Mouse (Mus musculus) MEL (cell line): ENCODE data around the gene Sds. TPM values are rescaled to one million over a fixed set of nuclear protein-coding genes. Genes with fewer than 3 reads are reported as not detected.
A peak's percentile ranks its signal among the peaks of the same experiment; 100 is the strongest.

ENCODE experiments used
- DNase-seq: peaks from one replicate; pipeline ENCODE4 v3.0.0; 2011; ENCODE audit warnings: low read depth, low spot score
- H3K27ac ChIP-seq: 2 replicates; pipeline ENCODE4 v1.5.1; 2012; ENCODE audit warnings: low read depth, mild to moderate bottlenecking, control low read depth, low read length, moderate library complexity; ENCODE audit not compliant: control insufficient read depth
- H3K27me3 ChIP-seq, 2 experiments: fragments of 150-350 bp in 1 of 2; sonication (generic) in 1 of 2; 2 replicates each; pipeline ENCODE4 v1.6.1; 2012; ENCODE audit warnings: low read length in 2 of 2, mild to moderate bottlenecking in 2 of 2, improper control_type of control experiment in 1 of 2, moderate library complexity in 1 of 2; ENCODE audit not compliant: insufficient read depth in 2 of 2, control insufficient read depth in 1 of 2
- H3K36me3 ChIP-seq, 2 experiments: 2 replicates each; pipeline ENCODE4 v1.6.1; 2012 to 2014; ENCODE audit warnings: low read length in 2 of 2, improper control_type of control experiment in 1 of 2, inconsistent platforms in 1 of 2, mild to moderate bottlenecking in 1 of 2; ENCODE audit not compliant: insufficient read depth in 2 of 2, control insufficient read depth in 1 of 2
- H3K4me1 ChIP-seq, 2 experiments: fragments of 150-350 bp in 1 of 2; sonication (generic) in 1 of 2; 2 replicates each; pipeline ENCODE4 v1.6.1; 2012; ENCODE audit warnings: low read length in 2 of 2, improper control_type of control experiment in 1 of 2, mild to moderate bottlenecking in 1 of 2; ENCODE audit not compliant: insufficient read depth in 2 of 2, control insufficient read depth in 1 of 2
- H3K4me3 ChIP-seq, 2 experiments: fragments of 150-350 bp in 1 of 2; sonication (generic) in 1 of 2; 2 replicates each; pipeline ENCODE4 v1.5.1; 2012; ENCODE audit warnings: low read depth in 2 of 2, low read length in 2 of 2, mild to moderate bottlenecking in 2 of 2, moderate library complexity in 2 of 2, control low read depth in 1 of 2, improper control_type of control experiment in 1 of 2; ENCODE audit not compliant: control insufficient read depth in 1 of 2, insufficient read depth in 1 of 2
- H3K79me2 ChIP-seq: 2 replicates; pipeline ENCODE4 v1.6.1; 2012; ENCODE audit warnings: mild to moderate bottlenecking, low read length, moderate library complexity; ENCODE audit not compliant: control insufficient read depth, poor library complexity, insufficient read depth
- H3K9ac ChIP-seq: 2 replicates; pipeline ENCODE4 v1.6.1; 2012; ENCODE audit warnings: low read depth, mild to moderate bottlenecking, control low read depth, low read length, moderate library complexity; ENCODE audit not compliant: control insufficient read depth, poor library complexity, severe bottlenecking
- H3K9me3 ChIP-seq: fragments of 150-350 bp; sonication (generic); replicated peaks from 2 replicates; pipeline ENCODE4 v1.6.1; 2012; ENCODE audit warnings: mild to moderate bottlenecking, low read length, improper control_type of control experiment, moderate library complexity; ENCODE audit not compliant: insufficient read depth
- BHLHE40 ChIP-seq: IDR thresholded peaks from 2 replicates; pipeline ENCODE4 v1.6.1; 2012; ENCODE audit warnings: low read depth, mild to moderate bottlenecking, inconsistent platforms, low read length, improper control_type of control experiment, borderline replicate concordance
- CHD1 ChIP-seq: IDR thresholded peaks from 2 replicates; pipeline ENCODE4 v1.6.1; 2012; ENCODE audit warnings: low read depth, mild to moderate bottlenecking, inconsistent platforms, low read length, improper control_type of control experiment
- CTCF ChIP-seq, 3 experiments: IDR thresholded peaks in 2 of 3; conservative IDR thresholded peaks in 1 of 3; 2 replicates each; pipeline ENCODE4 v1.5.1; 2011 to 2012; ENCODE audit warnings: low read length in 3 of 3, low read depth in 2 of 3, mild to moderate bottlenecking in 2 of 3, improper control_type of control experiment in 1 of 3, inconsistent platforms in 1 of 3, mixed read lengths in 1 of 3, moderate library complexity in 1 of 3; ENCODE audit not compliant: control insufficient read depth in 1 of 3, insufficient read depth in 1 of 3, poor library complexity in 1 of 3, severe bottlenecking in 1 of 3
- E2F4 ChIP-seq: IDR thresholded peaks from 2 replicates; pipeline ENCODE4 v1.6.1; 2011; ENCODE audit warnings: low read depth, low read length, improper control_type of control experiment, borderline replicate concordance
- ELF1 ChIP-seq: IDR thresholded peaks from 2 replicates; pipeline ENCODE4 v1.6.1; 2014; ENCODE audit warnings: low read depth, mild to moderate bottlenecking, inconsistent platforms, low read length, improper control_type of control experiment, moderate library complexity
- EP300 ChIP-seq, 2 experiments: IDR thresholded peaks; 2 replicates each; pipeline ENCODE4 v1.6.1; 2011; ENCODE audit warnings: improper control_type of control experiment in 2 of 2, low read length in 2 of 2, low read depth in 1 of 2, mild to moderate bottlenecking in 1 of 2
- ETS1 ChIP-seq: IDR thresholded peaks from 2 replicates; pipeline ENCODE4 v1.6.1; 2012; ENCODE audit warnings: low read depth, mild to moderate bottlenecking, inconsistent platforms, low read length, improper control_type of control experiment, moderate library complexity
- GABPA ChIP-seq: IDR thresholded peaks from 2 replicates; pipeline ENCODE4 v1.6.1; 2012; ENCODE audit warnings: low read depth, mild to moderate bottlenecking, inconsistent platforms, low read length, improper control_type of control experiment, moderate library complexity
- GATA1 ChIP-seq: IDR thresholded peaks from 2 replicates; pipeline ENCODE4 v1.6.1; 2011; ENCODE audit warnings: low read depth, low read length, improper control_type of control experiment
- HCFC1 ChIP-seq: IDR thresholded peaks from 2 replicates; pipeline ENCODE4 v1.6.1; 2012; ENCODE audit warnings: low read depth, mild to moderate bottlenecking, inconsistent platforms, low read length, improper control_type of control experiment, moderate library complexity
- JUND ChIP-seq: IDR thresholded peaks from 2 replicates; pipeline ENCODE4 v1.6.1; 2011; ENCODE audit warnings: low read depth, mild to moderate bottlenecking, improper control_type of control experiment, low read length
- KAT2A ChIP-seq: conservative IDR thresholded peaks from 2 replicates; pipeline ENCODE4 v1.6.1; 2012; ENCODE audit warnings: low read depth, low read length, improper control_type of control experiment, inconsistent platforms
- MAFK ChIP-seq: IDR thresholded peaks from 2 replicates; pipeline ENCODE4 v1.6.1; 2011; ENCODE audit warnings: low read depth, mild to moderate bottlenecking, low read length, improper control_type of control experiment, borderline replicate concordance
- MAX ChIP-seq: IDR thresholded peaks from 2 replicates; pipeline ENCODE4 v1.6.1; 2011; ENCODE audit warnings: low read length, improper control_type of control experiment
- MAZ ChIP-seq: IDR thresholded peaks from 2 replicates; pipeline ENCODE4 v1.6.1; 2012; ENCODE audit warnings: low read depth, mild to moderate bottlenecking, inconsistent platforms, low read length, improper control_type of control experiment
- MEF2A ChIP-seq: IDR thresholded peaks from 2 replicates; pipeline ENCODE4 v1.6.1; 2014; ENCODE audit warnings: low read depth, mild to moderate bottlenecking, inconsistent platforms, low read length, improper control_type of control experiment; ENCODE audit not compliant: poor library complexity, insufficient replicate concordance, severe bottlenecking; ENCODE audit errors: extremely low read depth
- MXI1 ChIP-seq: IDR thresholded peaks from 2 replicates; pipeline ENCODE4 v1.6.1; 2011; ENCODE audit warnings: mild to moderate bottlenecking, low read depth, low read length, improper control_type of control experiment
- MYB ChIP-seq: IDR thresholded peaks from 2 replicates; pipeline ENCODE4 v1.6.1; 2011; ENCODE audit warnings: mild to moderate bottlenecking, low read depth, low read length, improper control_type of control experiment
- MYC ChIP-seq: IDR thresholded peaks from 2 replicates; pipeline ENCODE4 v1.6.1; 2011; ENCODE audit warnings: low read depth, mild to moderate bottlenecking, low read length, improper control_type of control experiment, moderate library complexity
- NELFE ChIP-seq: IDR thresholded peaks from 2 replicates; pipeline ENCODE4 v1.6.1; 2011; ENCODE audit warnings: low read depth, low read length, improper control_type of control experiment
- NRF1 ChIP-seq: IDR thresholded peaks from 2 replicates; pipeline ENCODE4 v1.6.1; 2014; ENCODE audit warnings: low read depth, mild to moderate bottlenecking, inconsistent platforms, low read length, improper control_type of control experiment, moderate library complexity; ENCODE audit not compliant: poor library complexity, insufficient read depth, severe bottlenecking
- POLR2A ChIP-seq, 2 experiments: IDR thresholded peaks; 2 replicates each; pipeline ENCODE4 v1.6.1; 2011 to 2012; ENCODE audit warnings: low read length in 2 of 2, mild to moderate bottlenecking in 2 of 2, control low read depth in 1 of 2, improper control_type of control experiment in 1 of 2, low read depth in 1 of 2, moderate library complexity in 1 of 2; ENCODE audit not compliant: control insufficient read depth in 1 of 2, insufficient read depth in 1 of 2, poor library complexity in 1 of 2
- POLR2AphosphoS5 ChIP-seq: IDR thresholded peaks from 2 replicates; pipeline ENCODE4 v1.6.1; 2012; ENCODE audit warnings: low read depth, borderline replicate concordance, mild to moderate bottlenecking, inconsistent platforms, low read length, moderate library complexity, mixed read lengths
- RAD21 ChIP-seq: IDR thresholded peaks from 2 replicates; pipeline ENCODE4 v1.6.1; 2011; ENCODE audit warnings: mild to moderate bottlenecking, low read depth, low read length, improper control_type of control experiment
- RCOR1 ChIP-seq: IDR thresholded peaks from 2 replicates; pipeline ENCODE4 v1.6.1; 2012; ENCODE audit warnings: low read depth, mild to moderate bottlenecking, inconsistent platforms, low read length, improper control_type of control experiment
- SIN3A ChIP-seq: IDR thresholded peaks from 2 replicates; pipeline ENCODE4 v1.6.1; 2012; ENCODE audit warnings: low read length, improper control_type of control experiment, inconsistent platforms
- SMC3 ChIP-seq: IDR thresholded peaks from 2 replicates; pipeline ENCODE4 v1.6.1; 2011; ENCODE audit warnings: low read depth, low read length, improper control_type of control experiment
- TAL1 ChIP-seq: IDR thresholded peaks from 2 replicates; pipeline ENCODE4 v1.6.1; 2012; ENCODE audit warnings: mild to moderate bottlenecking, inconsistent platforms, low read length, moderate library complexity, mixed read lengths
- UBTF ChIP-seq: IDR thresholded peaks from 2 replicates; pipeline ENCODE4 v1.6.1; 2012; ENCODE audit warnings: low read depth, mild to moderate bottlenecking, inconsistent platforms, low read length, improper control_type of control experiment, moderate library complexity, borderline replicate concordance; ENCODE audit not compliant: insufficient read depth
- USF1 ChIP-seq: IDR thresholded peaks from 2 replicates; pipeline ENCODE4 v1.6.1; 2014; ENCODE audit warnings: low read depth, mild to moderate bottlenecking, inconsistent platforms, low read length, improper control_type of control experiment, moderate library complexity
- USF2 ChIP-seq, 2 experiments: IDR thresholded peaks; 2 replicates each; pipeline ENCODE4 v1.6.1; 2011 to 2012; ENCODE audit warnings: improper control_type of control experiment in 2 of 2, low read length in 2 of 2, borderline replicate concordance in 1 of 2, inconsistent platforms in 1 of 2, low read depth in 1 of 2, mild to moderate bottlenecking in 1 of 2; ENCODE audit not compliant: insufficient read depth in 1 of 2
- ZC3H11A ChIP-seq: IDR thresholded peaks from 2 replicates; pipeline ENCODE4 v1.6.1; 2012; ENCODE audit warnings: low read depth, mild to moderate bottlenecking, inconsistent platforms, low read length, improper control_type of control experiment
- ZKSCAN1 ChIP-seq: IDR thresholded peaks from 2 replicates; pipeline ENCODE4 v1.6.1; 2012; ENCODE audit warnings: low read depth, mild to moderate bottlenecking, inconsistent platforms, low read length, improper control_type of control experiment, moderate library complexity
- ZMIZ1 ChIP-seq: IDR thresholded peaks from 2 replicates; pipeline ENCODE4 v1.6.1; 2012; ENCODE audit warnings: low read depth, mild to moderate bottlenecking, inconsistent platforms, low read length, improper control_type of control experiment, moderate library complexity
- polyA plus RNA-seq, 2 experiments: library from polyadenylated mRNA; stranded (reverse) in 1 of 2; unstranded in 1 of 2; fragments of >175 nt in 1 of 2; fragments of >200 nt in 1 of 2; gene quantifications; 2 replicates each; pipeline versions ENCODE4 v1.2.1 to v1.2.4; 2012; ENCODE audit warnings: low replicate concordance in 2 of 2, low read depth in 1 of 2; ENCODE audit not compliant: insufficient read length in 2 of 2, insufficient read depth in 1 of 2, missing spikeins in 1 of 2
- total RNA-seq: library from RNA; depleted of rRNA; stranded (reverse); fragments of 300-350 nt; gene quantifications from 2 replicates; pipeline ENCODE4 v1.2.3, GENCODE M21; 2012

Gene Sds
- total and polyA plus RNA-seq, 3 experiments = 0.17 TPM; not detected in 2

DNA sequence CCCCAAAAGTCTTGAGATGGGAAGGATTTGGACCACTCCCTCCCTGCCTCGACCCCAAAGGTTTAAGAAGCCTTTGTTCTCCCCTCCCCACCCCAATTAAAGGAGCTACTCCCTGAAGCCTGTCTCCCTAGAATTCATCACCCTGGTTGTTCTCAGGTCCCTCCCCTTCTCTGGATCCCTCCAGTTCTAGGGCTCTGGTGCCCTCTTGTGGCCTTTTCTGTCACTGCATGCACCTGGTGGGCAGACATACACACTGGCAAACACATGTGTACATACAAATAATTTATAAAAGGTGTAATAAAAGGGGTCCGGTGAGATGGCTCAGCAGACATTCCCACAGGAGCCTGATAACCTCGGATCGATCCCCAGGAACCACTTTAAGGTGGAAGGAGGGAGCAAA is 12.0 kb upstream of the Sds start:
- Histone ChIP-seq H3K79me2 (no peaks in the 10 kb centered on the region), H3K4me1 (peaks cover 4 to 14% of the 10 kb centered on the region in 2 experiments), H3K9ac (no peak overlapping the region), H3K4me3 (no peak overlapping the region), H3K9me3 (no peaks in the 10 kb centered on the region), H3K36me3 (peaks cover 0 to 5% of the 10 kb centered on the region in 2 experiments; a peak in 2 of 4 replicates), H3K27me3 (no peaks in the 10 kb centered on the region), H3K27ac (no peak overlapping the region)
- TF ChIP-seq CTCF (IDR thresholded peaks at IDR 0.05 in 2 of 3, conservative IDR thresholded peaks at IDR 0.05 in 1 of 3; ENCODE audit: control insufficient read depth in 1 of 3, insufficient read depth in 1 of 3, low read depth in 2 of 3, low read length in 3 of 3, poor library complexity in 1 of 3, severe bottlenecking in 1 of 3) (peak; percentile 66 to 75 (median 74)), EP300 (IDR thresholded peaks at IDR 0.05; ENCODE audit: low read depth in 1 of 2, low read length in 2 of 2) (no peak), MAFK (no peak), POLR2A (IDR thresholded peaks at IDR 0.05; ENCODE audit: control insufficient read depth in 1 of 2, insufficient read depth in 1 of 2, low read depth in 1 of 2, low read length in 2 of 2, poor library complexity in 1 of 2) (no peak), MXI1 (no peak), TAL1 (no peak), JUND (no peak), ELF1 (no peak), GABPA (no peak), ZKSCAN1 (no peak), USF2 (IDR thresholded peaks at IDR 0.05; ENCODE audit: borderline replicate concordance in 1 of 2, insufficient read depth in 1 of 2, low read depth in 1 of 2, low read length in 2 of 2) (no peak), NELFE (no peak), MAZ (no peak), MYB (no peak), SIN3A (no peak), GATA1 (no peak), POLR2AphosphoS5 (no peak), ZC3H11A (0 out of 2 replicates have a peak, but pooled peaks have one; percentile 6), MYC (no peak), MEF2A (no peak), MAX (no peak), SMC3 (peak; percentile 45), UBTF (no peak), CHD1 (no peak), RCOR1 (no peak), USF1 (no peak), E2F4 (no peak), NRF1 (no peak), ZMIZ1 (no peak), BHLHE40 (no peak), KAT2A (no peak), ETS1 (no peak), RAD21 (peak; percentile 56), HCFC1 (no peak)
- peak; percentile 60 for DNase-seq
